ENCODE assay signal across 18 mouse cellular contexts in genomic region chr2:52915536-52915935, GRCm38 (mm10).
"Had no signal": no experiment of that assay in that cellular context is flagged by ENCODE, and none has a peak within 500 bp of the region (broad histone marks: within the 10 kb centered on the region; RNA-seq: fewer than 3 reads in every experiment).

No protein-coding gene starts in this region.

- ATAC-seq: hindbrain, embryonic 16.5 days; inflammation-experienced regulatory T-cells, adult 6 months; intestine, embryonic 15.5 days; intestine, postnatal 0 days; liver, postnatal 0 days had no signal

- DNase-seq: gastrocnemius, postnatal 14 days; gastrocnemius, postnatal 36 days; heart, adult 11 months; heart, adult 2 months; heart, postnatal 4 days; kidney, adult 18-20 months; kidney, adult 8-10 months; kidney, postnatal 14 days; kidney, postnatal 36 days; layer of hippocampus, adult 9-11 months; layer of hippocampus, postnatal 36 days; liver; liver, embryonic 13.5 days; liver, postnatal 0 days had no signal
